Mouse (Mus musculus) right cerebral cortex, adult 18-20 months (tissue): Measurements from ENCODE around the gene Immp2l.
"Not testable (repeated sequence)": the region's sequence is repeated elsewhere in the genome, so short reads cannot be mapped to it uniquely, and the experiment has no call there.

Experiments
- DNase-seq: peaks from one replicate; pipeline ENCODE4 v3.0.0; 2022; ENCODE audit warnings: mixed read lengths

Gene Immp2l

DNA sequence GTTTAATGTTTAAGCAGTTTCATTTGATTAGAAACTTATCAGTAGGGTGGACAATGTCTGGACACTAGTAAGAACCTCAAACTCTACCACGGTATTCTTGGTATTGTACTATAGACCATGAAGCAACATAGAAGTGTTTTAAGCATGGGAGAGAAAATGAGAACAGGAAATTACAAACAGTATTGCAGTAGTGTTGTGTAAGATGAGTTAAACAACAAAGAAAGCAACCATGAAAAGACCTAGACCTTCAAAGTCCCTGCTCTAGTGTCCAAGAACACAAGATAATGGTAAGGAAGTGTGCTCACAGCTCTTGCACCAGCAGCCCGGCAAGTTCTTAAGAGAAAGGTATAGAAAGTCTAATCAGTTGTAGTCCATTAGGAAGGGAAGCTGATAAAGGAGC lies 700.7 kb downstream of the Immp2l start:
- no peak for DNase-seq

GRCm38 (mm10) chr12:41726720-41727119 lies 702.8 kb downstream of the Immp2l start:
- no peak for DNase-seq

GRCm38 (mm10) chr12:41727221-41727620 lies 703.3 kb downstream of the Immp2l start:
- no peak for DNase-seq

GRCm38 (mm10) chr12:41727764-41728338 lies 704.0 kb downstream of the Immp2l start:
- DNase-seq = no peak

GRCm38 (mm10) chr12:41728467-41728866 lies 704.6 kb downstream of the Immp2l start:
- DNase-seq = no peak

- no peak for DNase-seq
Observed at GRCm38 (mm10) chr12:41729780-41730179, 705.9 kb downstream of the Immp2l start.

DNA sequence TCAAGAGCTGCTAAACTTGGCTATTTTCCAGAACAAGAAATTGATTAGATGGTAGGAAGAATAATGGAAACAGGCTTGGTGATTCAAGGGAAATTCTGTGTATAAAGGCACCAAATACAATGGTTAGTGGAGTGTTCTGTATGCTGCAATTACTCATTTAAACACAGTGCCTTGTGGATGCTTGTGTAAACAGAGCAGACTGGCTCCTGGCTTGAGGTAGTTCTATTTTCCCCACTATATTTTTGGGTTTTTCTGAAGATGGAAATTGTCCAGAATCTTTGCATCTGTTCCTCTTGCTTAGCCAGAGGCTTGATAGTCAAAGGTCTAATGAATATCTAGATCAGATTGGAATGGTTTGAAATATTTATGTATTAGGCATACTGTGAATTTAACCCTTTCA lies 709.3 kb downstream of the Immp2l start:
- DNase-seq = no peak

DNA sequence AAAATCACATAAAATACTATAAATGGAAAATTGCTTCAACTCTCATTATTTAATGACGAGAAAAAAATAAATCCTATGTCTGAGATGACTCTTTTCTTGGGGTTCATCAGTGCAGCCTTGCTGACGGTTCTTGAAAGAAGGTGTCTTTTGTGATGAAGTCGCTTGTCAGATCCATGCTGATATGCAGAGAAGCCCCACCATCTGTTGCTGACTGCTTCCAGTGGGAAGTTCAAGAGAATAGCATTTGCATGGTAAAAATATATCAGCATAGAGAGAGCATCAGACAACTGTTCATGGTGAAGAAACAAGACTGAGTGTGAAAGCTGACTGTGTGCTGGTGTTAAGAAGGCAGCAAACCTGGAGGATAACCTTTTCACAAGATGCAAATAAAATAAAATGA lies 719.0 kb downstream of the Immp2l start:
- DNase-seq = no peak

DNA sequence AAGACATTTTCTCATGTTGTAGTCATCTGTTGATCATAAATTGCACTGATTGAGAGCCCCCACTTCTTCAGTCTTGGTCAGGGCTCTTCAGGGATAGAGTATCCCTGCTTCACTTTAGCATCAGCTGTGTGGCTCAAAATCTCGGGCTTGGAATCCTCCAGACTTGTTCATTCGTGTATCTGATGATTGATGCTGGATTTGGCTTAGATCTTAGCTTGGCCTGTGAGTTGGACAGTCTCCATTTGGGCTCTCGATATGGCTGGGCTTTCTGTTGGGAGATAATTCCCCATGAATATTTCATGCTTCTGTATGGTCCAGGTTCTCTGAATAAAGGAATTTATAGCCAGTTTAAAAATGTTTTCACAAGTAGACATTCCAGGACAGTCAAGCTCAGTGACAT lies 739.5 kb downstream of the Immp2l start:
- DNase-seq = no peak

DNA sequence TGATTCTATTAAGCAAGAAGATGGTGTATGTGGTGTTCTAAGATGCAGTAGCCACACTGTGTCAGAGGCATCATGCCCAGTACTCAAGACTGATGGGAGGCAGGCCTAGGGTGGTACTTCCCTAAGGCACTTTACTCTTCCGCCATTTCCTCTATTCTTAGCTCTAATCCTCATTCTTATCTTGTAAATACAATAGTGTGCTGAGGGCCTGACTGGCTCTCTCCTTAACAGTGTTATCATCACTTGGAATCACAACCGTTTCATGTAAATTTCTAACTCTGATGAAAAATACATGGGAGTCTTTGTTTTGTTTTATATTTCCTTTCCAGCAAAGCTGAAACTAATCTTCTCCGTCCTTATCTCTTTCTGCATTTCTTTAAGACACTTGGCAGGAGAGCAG lies 750.1 kb downstream of the Immp2l start:
- no peak for DNase-seq

GRCm38 (mm10) chr12:41774623-41775323 lies 750.9 kb downstream of the Immp2l start:
- DNase-seq = no peak

GRCm38 (mm10) chr12:41777762-41778161 lies 753.9 kb downstream of the Immp2l start:
- DNase-seq = not testable (repeated sequence)

GRCm38 (mm10) chr12:41793681-41794080 lies 769.8 kb downstream of the Immp2l start:
- DNase-seq = not testable (repeated sequence)

GRCm38 (mm10) chr12:41829517-41829916 lies 805.6 kb downstream of the Immp2l start:
- no peak for DNase-seq

- no peak for DNase-seq
Observed at GRCm38 (mm10) chr12:41831731-41832130, 807.8 kb downstream of the Immp2l start.

- no peak for DNase-seq
Observed at GRCm38 (mm10) chr12:41834646-41835045, 810.8 kb downstream of the Immp2l start.

- no peak for DNase-seq
Observed at GRCm38 (mm10) chr12:41838334-41838847, 814.5 kb downstream of the Immp2l start.

- DNase-seq = no peak
Observed at GRCm38 (mm10) chr12:41839241-41839640, 815.4 kb downstream of the Immp2l start.

DNA sequence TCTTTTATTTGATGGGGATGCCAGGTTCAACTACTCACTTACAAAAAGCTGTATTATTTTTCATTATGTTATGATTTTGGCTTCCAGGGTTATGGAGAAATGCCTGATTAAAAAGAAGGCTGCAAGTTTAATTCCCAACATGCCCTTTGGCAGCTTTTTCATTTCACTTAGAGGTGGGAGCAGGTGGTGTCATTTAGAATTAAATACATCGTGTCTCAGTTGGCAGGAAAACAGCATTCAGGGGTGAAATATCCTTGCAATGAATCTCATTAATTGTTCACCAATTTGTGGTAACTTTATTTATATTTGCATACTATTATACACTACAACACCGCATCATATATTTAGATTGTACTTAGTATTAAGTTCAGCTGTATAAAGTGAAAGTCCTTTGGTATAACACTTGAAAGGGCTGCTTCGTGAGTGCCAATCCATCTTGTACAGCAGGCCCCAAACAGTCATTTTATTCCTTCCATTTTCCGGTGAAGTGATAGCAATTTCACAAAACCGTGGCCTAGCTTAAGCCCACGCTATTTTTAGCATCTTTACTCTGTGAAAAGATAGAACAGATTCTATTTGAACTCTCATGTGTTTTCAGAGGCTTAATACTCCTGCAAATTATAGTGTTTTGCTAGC lies 818.9 kb downstream of the Immp2l start:
- DNase-seq = no peak

DNA sequence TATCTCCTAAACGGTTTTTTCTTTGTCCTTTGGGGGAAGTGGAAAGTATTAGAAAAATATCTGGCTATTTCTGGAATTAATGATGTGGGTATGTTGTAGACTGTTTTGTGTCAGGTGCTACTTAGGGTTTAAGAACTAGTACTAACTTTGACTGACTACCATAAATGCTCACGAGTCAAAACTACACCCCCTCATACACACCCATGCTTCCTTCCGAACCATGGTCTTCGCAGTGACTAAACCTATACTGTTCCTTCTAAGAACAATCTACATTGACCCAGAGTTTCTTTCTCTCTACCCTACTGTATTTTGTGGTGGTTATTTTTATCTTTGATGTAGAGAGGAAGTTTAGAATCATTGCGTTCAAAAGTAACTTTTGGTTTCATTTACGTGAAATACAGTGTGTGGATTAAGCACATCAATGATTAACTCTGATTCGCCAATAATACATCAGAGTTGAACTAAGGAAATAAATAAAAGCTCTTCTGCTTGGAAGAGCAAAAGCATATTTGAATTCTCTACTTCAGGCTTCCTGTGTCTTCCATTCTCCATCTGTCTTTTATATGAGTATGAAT lies 828.1 kb downstream of the Immp2l start:
- DNase-seq = no peak

DNA sequence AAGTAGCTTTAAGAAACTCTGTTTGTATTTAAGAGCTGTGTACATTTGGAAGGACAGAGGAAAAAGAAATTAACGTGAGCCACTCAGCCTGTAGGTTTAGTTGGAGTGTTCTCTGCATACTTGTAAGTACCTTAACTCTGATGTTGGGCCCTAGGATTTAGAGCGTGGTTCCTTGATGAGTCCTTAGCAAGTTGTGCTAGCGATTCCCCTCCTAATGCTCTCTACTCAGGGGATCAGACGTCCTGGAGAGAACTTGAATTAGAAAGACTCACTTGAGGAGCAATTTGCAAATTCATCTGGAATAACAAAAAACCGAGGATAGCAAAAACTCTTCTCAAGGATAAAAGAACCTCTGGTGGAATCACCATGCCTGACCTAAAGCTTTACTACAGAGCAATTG lies 835.8 kb downstream of the Immp2l start:
- not testable (repeated sequence) for DNase-seq

DNA sequence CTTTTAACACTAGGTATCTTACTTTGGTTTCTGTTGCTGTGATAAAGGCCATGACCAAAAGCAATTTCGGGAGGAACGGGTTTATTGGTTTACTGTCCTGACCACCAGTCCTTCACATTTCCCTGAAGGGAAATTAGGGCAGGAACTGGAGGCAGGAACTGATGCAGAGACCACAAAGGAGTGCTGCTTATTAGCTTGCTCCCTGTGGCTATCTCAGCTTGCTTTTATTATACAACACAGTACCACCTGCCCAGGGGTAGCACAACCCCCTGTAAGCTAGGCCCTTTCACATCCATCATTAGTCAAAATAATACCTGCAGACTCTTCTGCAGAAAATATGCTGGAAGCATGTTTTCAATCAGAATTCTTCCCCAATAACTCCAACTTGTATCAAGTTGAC lies 844.4 kb downstream of the Immp2l start:
- DNase-seq = no peak

- no peak for DNase-seq
Observed at GRCm38 (mm10) chr12:41874015-41874414, 850.1 kb downstream of the Immp2l start.
